Mouse (Mus musculus): ENCODE results near the gene Gfi1b.

Gfi1b gene

DNA sequence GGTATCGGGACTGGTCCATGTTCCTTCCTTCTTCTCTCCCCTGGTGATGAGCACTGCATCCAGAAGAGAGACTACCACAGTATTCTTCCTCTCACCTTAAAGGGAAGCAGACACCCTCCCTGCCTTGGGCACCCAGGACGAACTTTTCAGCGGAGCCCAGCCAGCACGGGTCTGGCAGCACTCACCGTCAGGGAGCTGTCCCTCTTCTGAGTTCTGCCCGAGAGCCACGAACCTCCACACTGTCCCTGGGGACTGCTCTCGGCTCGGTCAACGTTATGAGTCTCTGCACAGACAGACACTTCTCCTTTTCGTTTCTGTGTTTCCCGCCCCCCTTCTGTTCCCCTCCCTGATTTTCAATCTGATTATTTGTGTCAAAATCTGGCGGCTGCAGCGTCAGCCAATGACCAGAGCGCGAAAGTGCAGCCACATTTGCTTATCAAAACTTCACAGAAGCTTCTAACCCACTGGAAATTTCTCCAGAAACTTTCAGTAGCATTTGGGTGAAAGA lies at the start of gene Gfi1b:
Gene Gfi1b, minus strand, starts transcription at position 319 of the 508 bp plus-strand sequence.
- DNase-seq: peak in 1 of 2 experiments; percentile 30

DNA sequence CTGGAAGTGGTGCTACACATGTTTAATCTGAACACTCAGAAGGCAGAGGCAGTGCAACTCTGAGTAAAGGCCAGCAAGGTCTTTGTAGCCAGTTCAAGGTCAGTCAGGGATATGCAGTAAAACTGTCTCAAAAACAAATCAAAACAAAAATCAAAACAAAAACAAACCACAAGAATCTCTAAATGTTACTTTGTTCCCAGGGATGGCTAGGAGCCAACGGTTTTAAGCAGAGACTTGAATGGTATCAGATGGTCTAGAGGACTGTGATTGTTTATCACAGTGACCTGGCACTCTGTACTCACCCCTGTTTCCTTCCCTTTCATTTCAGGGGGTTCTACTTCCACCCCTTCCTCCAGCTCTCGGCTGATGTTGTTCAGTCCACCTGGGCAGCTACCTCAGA lies 49.7 kb upstream of the Gfi1b start:
- DNase-seq: no peak

DNA sequence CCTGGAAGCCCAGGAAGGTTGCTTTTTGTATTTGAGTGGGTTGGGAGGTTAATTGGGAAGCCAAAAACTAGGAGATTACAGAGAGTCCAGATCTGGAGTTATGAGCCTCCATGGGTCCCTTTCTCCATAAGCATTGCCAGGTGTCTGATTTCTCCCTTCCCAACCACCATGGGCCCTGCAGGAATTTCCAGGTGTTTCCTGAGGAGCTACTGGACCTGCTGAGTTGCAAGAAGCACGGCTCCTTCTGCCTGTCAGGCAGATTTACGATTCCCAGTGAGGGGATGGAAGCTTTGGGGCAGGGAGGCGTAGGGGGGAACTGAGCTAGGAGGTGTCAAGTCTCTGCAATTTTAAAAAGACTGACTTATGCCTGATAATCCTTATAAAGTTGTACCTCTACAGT lies 44.0 kb upstream of the Gfi1b start:
- no peak for DNase-seq

DNA sequence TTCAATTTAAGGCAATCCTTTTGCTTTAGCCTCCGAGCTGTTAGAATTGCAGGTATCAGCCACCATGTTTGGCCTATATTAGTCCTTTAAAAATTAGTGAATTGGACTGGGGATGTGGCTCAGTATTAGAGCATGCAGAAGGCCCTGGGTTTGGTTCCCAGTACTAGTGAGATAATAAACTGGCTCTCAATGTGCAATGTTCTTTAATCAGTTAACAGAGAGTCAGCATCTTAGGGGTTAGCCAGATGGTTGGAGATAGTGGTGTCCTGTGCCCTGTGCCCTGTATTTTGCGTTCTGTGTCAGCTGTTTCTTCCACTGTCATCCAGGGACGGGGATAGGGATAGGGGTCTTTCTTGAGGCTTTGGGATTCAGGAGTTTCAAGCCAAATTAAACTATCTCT lies 41.1 kb upstream of the Gfi1b start:
- no peak for DNase-seq

DNA sequence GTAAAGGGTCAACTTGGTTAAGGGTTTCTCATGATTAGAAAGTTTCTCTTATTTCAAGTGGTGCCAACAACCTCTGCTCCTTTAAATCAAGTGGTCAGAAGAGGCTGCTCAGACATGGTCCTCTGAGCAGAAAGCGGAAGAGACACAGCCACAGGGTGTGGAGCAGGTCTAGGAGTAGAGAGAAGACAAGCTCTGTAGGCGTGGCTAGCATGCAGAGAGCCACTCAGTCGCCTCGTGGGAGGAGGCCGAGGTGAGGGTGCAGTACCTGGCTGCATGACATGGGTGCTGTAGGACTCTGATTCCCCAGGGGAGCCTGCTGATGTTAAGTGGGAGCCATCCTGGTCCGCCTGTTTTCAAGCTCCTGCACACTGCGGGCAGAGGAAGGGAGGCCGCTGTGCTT lies 34.4 kb upstream of the Gfi1b start:
- DNase-seq: no peak

DNA sequence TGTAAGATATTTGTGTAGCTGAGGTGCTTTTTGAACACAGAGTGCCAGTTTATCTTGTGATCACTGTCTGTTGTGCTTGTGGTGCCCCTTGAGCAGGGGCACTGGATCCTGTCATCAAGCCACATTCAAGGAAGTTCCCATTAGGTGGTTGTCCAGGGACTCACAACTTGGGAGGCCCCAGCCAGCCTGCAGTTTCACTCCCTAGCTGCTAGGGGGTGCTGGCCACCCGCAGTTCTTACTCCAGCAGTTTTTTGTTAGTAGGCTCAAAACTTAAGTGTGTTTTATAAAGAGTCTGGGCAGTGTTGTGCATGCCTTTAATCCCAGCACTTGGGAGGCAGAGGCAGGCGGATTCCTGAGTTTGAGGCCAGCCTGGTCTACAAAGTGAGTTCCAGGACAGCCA lies 32.5 kb upstream of the Gfi1b start:
- DNase-seq: peak; percentile 41 to 51

DNA sequence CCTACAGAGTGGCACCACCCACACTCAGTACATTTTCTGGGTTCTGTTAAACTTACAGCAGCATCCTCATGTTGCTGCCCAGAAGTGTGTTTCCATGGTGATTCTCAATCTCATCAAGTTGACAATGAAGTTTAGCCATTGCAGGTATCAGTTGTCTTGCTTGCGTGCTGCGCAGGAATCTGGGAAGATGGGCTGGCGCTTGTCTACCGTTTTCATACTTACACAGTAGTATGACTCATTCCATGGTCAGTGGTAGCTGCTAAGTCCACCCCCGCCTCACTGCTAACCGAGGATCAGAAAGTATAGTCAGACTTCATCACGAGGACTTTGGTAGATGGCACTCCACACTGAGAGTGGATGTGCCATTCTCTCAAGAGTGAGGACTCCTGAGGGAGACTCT lies 31.6 kb upstream of the Gfi1b start:
- no peak for DNase-seq

DNA sequence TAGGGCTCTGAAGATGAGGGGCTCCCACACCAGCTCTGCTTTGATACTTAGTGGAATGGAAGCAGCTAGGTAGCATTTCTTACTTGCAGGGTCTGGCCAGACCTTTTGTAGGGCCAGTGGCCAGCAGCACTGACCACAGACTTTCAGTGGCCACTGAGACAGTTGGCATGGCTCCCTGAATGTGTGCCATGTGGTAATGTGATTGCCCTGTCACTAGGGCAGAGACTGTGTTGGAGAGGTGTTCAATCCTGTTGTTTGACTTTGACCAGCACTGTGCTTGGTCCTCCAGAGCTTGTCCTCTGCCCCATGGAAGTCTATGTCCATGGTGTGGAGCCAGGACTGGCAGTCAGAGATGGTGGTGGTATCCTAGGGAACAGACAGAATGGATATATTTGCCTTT lies 28.7 kb upstream of the Gfi1b start:
- DNase-seq: no peak

DNA sequence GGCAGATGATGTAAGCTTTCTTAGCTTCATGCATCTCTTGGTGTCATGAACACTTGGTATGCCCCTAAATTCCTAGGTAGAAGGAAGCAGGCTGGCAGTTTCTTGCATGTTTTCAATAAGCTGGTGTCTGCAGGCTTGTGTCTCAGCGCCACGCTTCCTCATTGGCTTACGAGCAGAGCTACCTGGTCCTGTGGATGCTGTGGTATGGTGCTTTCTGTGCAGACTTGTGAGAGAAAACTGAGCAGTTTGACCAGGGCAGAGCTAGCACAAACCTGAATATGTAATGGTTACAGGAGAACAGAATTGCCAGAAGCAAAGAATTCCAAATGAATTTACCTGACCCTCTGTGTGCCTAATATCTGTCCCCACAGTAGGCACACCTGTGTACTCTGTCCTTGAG lies 21.3 kb upstream of the Gfi1b start:
- DNase-seq: no peak

DNA sequence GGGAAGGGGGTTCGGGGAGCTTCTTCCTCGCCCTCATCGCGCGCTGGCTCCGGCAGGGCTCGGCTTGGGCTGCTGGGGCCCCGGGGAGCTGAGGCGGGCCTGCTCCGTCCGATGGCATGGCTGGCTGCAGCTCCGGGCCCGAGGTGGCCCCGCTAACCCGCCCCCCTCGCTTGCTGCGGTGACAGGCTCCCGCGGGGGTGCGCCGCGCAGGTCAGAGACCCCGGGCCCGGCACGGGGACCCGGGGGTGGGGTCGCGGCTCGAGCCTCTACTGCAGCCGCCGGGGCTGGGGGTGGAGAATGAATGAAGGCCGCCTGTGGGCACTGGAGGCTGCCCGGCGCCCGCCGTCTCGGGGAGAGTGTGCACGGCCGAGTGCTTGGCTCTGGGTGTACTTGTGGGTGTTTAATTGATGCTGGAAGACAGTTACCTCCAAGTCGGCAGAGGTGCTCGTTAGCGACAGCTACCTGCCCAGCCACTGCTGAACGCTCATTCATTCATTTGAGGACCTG lies 19.7 kb upstream of the Gfi1b start:
- DNase-seq: peak in 1 of 2 experiments; percentile 37

DNA sequence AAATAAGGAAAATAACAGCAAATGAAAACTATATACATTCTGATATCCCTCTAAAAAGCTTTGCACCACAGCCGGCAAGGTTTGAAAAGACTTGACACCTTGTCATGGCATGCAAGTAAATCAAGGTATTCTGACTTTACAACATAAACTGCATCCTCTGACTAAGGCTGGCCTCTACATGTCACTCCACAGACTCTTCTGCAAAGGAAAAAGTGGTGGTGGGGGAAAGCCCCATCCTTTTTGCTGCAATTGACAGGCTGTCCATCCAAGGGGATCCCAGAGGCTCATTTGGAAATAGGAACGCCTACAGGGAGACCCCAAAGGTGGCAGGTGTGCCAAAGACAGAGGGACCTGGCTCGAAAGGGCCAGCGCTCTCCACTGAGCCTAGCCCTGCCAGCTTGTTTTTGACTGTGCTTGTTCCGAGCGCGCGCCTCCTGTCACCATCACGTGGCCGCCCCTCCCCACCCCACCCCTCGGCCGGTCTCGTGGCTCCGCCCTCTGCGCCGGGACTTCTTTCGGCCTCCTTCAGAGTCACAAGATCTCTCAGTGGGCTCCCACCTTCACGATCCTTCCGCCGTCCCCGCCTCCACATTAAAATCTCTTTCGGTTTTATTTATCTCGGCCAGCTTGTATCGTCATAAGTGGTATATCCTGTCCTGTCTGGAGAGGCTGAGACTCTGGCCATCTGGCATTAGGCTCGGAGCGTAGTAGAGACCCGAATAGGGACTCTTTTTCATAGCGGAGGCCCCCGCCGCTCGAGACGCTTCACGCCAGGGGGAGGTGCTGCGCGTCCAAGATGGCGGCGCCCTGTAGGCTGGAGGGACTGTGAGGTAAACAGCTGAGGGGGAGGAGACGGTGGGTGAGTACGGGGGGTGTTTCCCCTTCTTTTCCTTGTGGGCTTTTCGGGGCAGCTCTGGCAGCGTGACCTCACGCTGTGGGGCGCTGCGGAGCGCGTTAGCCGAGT lies 19.0 kb upstream of the Gfi1b start, which contains the start of gene Tsc1:
Gene Tsc1, plus strand, starts transcription at position 768 of the 964 bp plus-strand sequence.
- peak; percentile 97 to 98 for DNase-seq

DNA sequence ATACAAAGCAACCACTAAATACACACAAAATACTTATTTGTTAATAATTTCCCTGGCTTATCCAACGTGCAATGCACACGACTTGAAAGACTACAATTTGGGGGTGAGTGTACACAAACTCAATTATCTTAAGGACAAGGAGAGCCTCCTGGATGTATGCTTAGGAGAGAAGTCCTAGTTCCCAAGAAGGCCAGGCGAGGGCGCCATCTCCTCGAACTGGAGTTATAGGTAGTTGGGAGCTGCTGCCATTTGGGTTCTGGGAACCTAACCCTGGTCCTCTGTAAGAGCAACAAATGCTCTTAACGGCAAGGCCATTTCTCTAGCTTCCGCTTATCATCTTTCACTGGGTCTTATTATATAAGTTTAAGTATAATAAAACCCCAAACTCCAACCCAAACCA lies 18.0 kb upstream of the Gfi1b start:
- peak in 1 of 2 experiments; percentile 49 for DNase-seq

DNA sequence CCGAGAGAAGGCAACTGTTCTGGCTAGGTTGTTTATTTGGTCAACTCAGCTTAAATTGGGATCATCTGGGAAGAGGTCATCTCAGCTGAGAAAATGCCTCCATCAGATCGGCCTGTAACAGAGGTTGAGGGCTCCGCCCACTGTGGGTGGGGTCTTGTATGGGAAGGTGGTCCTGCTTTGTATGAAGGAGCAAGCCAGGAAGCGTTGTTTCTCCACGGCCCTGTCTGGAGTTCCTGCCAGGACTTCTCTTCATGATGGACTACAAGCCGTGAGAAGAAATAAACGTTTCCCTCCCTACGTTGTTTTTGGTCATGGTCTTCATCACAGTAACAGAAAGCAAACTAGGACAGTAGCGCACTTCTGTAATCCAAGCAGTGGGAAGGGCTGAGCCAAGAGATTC lies 17.1 kb upstream of the Gfi1b start:
- peak; percentile 68 to 76 for DNase-seq

DNA sequence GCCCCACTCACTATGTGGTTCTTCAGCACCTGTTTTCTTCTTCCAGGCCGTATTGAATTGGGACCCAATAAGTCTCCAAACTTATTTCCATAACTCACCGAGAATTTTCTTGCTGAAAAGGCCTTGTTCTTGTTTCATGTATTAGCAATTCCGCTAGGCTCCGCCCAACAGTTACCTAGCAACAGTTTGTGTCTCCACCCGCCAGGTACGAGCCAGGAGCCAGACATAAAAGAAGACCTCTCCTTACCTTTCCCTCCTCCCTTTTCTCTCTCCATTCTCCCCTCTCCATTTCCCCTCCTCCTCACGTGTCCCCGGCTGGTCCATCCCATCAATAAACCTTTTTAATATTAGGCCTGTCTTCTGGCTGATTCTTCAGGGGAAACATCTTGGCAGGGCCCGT lies 16.6 kb upstream of the Gfi1b start:
- no peak for DNase-seq

DNA sequence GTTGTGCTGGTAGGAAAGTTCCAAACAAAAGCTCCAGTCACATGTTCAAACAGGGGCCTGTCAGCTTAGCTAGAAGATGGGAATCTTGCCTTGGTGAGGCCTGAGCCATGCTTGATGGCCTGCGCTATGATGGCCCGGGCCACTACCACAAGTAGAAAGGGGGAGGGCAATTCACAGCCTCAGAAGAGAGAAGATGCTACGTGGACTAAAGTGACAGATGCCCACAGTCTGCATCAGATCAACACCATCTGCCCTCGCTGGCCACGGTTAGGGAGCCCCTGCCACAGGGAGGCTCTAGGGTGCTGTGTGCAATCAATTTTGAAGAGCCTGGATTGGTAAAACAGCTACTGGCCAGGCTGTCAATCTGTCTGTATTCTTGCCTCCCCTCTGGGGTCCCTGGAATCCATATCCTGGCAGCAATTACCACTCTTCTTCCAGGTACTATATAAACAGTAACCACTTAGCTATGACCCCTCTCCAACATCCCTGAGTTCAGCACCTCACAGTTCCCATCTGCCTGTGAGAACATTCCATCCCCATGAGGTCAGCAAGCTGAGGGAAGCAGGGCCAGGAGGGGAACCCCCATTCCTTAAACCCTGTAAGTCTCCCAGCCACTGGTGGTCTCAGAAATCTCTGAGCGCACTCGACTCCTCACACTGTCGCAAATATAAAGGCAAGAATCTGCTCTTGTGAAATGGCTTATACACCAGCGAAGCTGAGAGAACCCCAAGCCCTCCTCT lies 15.5 kb upstream of the Gfi1b start:
- no peak for DNase-seq

DNA sequence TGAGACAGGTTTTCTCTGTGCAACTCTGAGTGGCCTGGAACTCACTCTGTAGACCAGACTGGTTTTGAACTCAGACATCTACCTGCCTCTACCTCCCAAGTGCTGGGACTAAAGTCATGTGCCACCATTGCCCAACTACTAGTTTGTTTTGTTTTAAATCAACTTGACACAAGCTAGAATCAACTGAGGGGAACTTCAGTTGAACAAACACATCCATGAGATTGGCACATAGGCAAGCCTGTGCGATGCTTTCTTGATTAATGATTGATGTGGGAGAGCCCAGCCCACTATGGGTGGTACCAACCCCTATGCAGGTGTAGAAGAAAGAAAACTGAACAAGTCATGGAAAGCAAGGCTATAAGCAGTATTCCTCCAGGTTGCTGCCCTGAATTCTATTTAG lies 13.4 kb upstream of the Gfi1b start:
- no peak for DNase-seq

DNA sequence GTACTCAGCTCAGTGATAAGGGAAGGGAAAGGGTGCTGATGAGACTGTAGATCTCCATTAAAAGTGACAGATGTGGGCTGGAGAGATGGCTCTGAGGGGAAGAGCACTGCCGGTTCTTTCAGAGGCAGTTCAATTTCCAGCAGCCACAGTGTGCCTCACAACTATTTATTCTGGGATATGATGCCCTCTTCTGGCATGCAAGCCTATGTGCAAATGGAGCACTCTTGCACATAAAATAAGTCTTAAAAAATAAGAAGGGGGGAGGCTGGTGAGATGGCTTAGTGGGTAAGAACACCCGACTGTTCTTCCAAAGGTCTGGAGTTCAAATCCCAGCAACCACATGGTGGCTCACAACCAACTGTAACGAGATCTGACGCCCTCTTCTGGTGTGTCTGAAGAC lies 11.4 kb upstream of the Gfi1b start:
- no peak for DNase-seq

DNA sequence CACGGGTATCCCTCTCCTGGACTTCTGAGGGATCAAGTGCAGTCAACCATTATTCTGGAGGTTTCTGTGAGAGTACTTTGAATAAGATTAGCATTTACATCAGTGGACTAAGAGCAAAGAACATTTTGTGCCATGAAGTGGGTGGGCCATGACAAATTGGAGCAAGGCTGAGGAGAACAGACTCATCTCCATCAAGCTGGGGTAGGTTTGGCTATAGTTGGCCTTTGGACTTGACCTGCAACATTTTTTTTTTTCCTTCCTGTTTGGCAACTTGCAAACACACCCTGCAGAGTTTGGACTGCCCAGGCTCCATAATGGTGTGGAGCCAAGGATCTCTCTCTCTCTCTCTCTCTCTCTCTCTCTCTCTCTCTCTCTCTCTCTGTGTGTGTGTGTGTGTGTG lies 10.8 kb upstream of the Gfi1b start:
- no peak for DNase-seq

DNA sequence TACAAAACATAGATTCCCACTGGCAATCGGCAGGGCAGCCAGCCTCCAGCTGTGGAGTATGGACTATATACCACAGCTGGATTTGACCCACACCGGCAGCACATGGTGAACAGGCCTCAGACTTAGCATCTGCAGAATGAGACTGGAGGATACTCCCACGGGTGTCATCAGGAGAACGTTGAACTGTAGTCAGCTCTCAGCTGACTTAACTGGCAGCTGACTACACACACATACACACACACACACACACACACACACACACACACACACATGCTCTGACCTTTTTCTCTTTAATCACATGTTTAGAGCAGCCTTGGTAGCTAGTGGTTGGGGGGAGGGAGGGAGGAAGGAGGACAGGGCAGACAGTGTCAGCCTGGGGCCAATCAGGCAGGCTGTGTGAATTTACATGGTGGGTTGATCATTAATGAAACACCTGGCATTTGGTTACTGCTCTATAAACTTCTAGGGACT lies 8.2 kb upstream of the Gfi1b start:
- peak; percentile 57 to 74 for DNase-seq

DNA sequence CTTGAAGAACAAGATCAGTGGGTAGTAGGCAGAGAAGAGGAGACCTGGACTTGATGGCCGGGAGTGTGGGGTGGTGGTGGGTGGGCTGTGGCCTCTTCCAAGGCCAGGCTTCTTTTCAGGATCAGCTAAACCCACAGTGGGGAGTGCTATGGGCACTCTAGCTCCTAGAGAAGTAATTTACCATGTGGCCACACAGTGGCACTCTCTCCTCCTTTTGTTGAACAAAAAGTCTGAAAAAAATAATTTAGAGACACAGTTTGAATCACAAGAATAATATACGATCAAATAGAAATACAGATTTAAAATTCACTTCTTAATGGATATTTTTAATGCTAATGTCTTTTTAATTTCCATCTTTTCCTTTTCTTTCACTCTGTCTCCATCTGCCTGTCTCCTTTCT lies 6.3 kb upstream of the Gfi1b start:
- peak in 1 of 2 experiments; percentile 39 for DNase-seq

DNA sequence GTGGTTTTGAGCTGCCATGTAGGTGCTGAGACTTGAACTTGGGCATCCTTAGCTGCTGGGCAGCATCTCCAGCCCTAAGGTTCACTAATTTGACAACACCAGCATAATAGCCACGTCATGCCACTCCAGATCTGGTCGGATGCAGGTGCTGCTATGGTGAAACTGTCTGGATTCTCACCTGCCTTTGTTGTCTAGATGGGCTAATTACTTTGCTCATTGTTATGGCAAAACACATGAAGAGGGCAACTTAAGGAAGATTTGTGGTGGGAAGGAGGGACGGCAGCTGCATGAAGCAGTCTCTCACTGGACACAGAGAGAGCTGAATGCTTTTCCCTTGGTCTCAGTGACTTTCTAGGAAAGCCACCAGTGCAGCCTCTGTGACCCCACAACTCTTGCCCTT lies 4.3 kb upstream of the Gfi1b start:
- DNase-seq: no peak

DNA sequence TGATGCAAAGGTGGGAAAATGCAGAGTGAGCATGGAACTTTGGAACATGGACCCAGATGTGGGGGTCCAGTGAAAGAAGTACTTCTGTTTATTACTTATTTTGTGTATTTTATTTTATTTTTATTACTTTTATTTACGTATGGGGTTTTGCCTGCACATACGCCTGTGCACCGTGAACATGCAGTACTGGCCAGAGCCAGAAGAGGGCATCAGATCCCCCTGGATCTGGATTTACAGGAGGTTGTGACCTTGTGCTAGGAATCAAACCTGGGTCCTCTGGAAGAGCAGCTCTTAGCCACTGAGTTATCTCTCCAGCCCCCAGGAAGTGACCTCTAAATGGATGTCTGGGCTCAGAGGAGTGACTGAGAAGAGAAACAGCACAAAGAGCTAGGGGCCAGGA lies 3.1 kb upstream of the Gfi1b start:
- no peak for DNase-seq

DNA sequence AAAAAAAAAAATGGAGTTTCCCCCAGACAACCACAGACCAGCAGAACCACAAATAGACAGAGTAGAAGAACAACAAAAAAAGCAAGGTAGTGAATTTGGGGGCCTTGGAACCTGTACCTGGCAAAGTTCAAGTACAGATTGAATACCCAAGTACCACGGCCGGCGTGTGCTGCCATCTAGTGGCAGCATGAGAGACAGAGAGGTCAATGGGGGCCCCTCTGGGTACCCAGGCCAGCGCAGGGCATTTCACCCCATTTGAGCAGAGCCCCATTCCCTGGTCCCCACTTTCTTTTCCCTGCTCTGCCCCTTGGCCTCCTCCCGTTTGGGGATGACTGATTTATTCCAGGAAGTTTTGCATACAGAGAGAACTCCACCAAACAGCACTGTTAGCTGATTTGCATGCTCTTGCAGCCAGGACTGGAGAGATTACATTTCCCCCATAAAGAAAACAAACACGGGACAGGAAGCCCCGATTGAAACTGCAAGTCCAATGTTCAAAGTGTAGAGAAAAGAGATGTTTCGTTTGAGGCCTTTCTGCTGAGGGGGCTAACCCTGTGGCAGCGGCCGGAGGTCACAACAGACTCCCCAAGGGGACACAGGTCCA lies 841 bp upstream of the Gfi1b start:
- peak; percentile 69 to 70 for DNase-seq

All from kidney, postnatal 4 days (tissue).